Mouse (Mus musculus) heart, adult 2 months (tissue): ENCODE data around the gene Noxo1. TPM values are rescaled to one million over a fixed set of nuclear protein-coding genes. Genes with fewer than 3 reads are reported as not detected.
A peak's percentile ranks its signal among the peaks of the same experiment; 100 is the strongest.
"Not testable (repeated sequence)": the region's sequence is repeated elsewhere in the genome, so short reads cannot be mapped to it uniquely, and the experiment has no call there.

ENCODE experiments used
- DNase-seq, 2 experiments: peaks; one replicate each; pipeline ENCODE4 v3.0.0; 2021
- H3K27ac ChIP-seq: fragments of 200-600 bp; 2 replicates; pipeline ENCODE4 v1.8.1; 2022
- H3K27me3 ChIP-seq: fragments of 200-500 bp; 2 replicates; pipeline ENCODE4 v1.6.1; 2012; ENCODE audit warnings: mild to moderate bottlenecking, low read length, inconsistent platforms, mixed read lengths; ENCODE audit not compliant: control insufficient read depth, insufficient read depth
- H3K36me3 ChIP-seq: fragments of 200-500 bp; 2 replicates; pipeline ENCODE4 v1.6.1; 2012; ENCODE audit warnings: low read length, inconsistent platforms; ENCODE audit not compliant: control insufficient read depth, insufficient read depth
- H3K4me1 ChIP-seq: fragments of 200-500 bp; 2 replicates; pipeline ENCODE4 v1.6.1; 2011; ENCODE audit warnings: low read length; ENCODE audit not compliant: control insufficient read depth, insufficient read depth
- H3K4me3 ChIP-seq: fragments of 200-600 bp; 2 replicates; pipeline ENCODE4 v1.8.1; 2022
- H3K79me2 ChIP-seq: fragments of 200-500 bp; replicated peaks from 2 replicates; pipeline ENCODE4 v1.6.1; 2012; ENCODE audit warnings: mild to moderate bottlenecking, inconsistent platforms, low read length, moderate library complexity, mixed read lengths; ENCODE audit not compliant: control insufficient read depth, insufficient read depth
- H3K9ac ChIP-seq: fragments of 200-500 bp; 2 replicates; pipeline ENCODE4 v1.6.1; 2012; ENCODE audit warnings: low read depth, mild to moderate bottlenecking, control low read depth, inconsistent platforms, low read length, mixed read lengths
- CTCF ChIP-seq: fragments of 200-600 bp; IDR thresholded peaks from 2 replicates; pipeline ENCODE4 v1.8.1; 2022; ENCODE audit warnings: antibody characterized with exemption, mild to moderate bottlenecking, moderate library complexity
- EP300 ChIP-seq: fragments of 200-500 bp; IDR thresholded peaks from 2 replicates; pipeline ENCODE4 v1.6.1; 2011; ENCODE audit warnings: low read depth, low read length, control low read depth; ENCODE audit not compliant: insufficient read depth
- POLR2A ChIP-seq: fragments of 200-500 bp; IDR thresholded peaks from 2 replicates; pipeline ENCODE4 v1.6.1; 2011; ENCODE audit warnings: mild to moderate bottlenecking, low read depth, low read length, control low read depth; ENCODE audit not compliant: insufficient read depth
- WGBS: fragments of 180-500 bp; shearing (Covaris S2); methylation state at CpG from one replicate; pipeline ENCODE4 v1.1.7; 2018; 5-methylcytosine and 5-hydroxymethylcytosine counted together
- intact Hi-C: fragments of 180-260 bp; cut with DNase I; formaldehyde crosslinking; loops from one replicate; pipeline ENCODE4 v1.15.1; 2025
- polyA plus RNA-seq: library from polyadenylated mRNA; depleted of rRNA; stranded (reverse); fragments of >200 nt; gene quantifications from 2 replicates; pipeline ENCODE4 v1.2.3, GENCODE M21; 2012
- total RNA-seq, 2 experiments: library from RNA; stranded (reverse); gene quantifications; 2 replicates each; pipeline ENCODE4 v1.2.3; 2021

Noxo1 gene
- total and polyA plus RNA-seq, 3 experiments: 0.65 to 4.5 (median 1.0) TPM

DNA sequence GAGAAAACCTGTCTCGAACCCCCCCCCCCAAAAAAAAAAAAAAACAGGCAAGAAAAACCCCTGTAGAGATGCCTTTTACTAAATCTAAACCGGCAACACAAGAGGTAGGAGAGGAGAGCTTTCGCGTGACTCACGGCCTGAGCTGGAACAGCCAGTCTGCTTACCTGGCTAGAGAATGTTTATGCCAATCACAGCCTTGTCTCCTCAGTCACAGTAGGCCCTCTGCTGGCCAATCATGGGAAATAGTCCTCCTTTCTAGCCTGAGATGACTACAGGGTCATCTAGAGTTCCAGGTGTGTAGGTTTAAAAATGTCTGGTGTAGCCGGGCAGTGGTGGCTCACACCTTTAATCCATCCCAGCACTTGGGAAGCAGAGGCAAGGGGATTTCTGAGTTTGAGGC lies 28.6 kb upstream of the Noxo1 start:
- intact Hi-C loops: loop anchor here (5.0 kb wide), 1 partner anchor 190 kb away; the partner anchor contains the start of gene Mlst8
- DNase-seq: peak; percentile 51 to 63
- H3K79me2 ChIP-seq: no peaks in the 10 kb centered on the region; the same call in 1 of the 2 replicates
- WGBS: 16% methylated on average over 6 of the region's 6 CpGs
- no peak overlapping the region for H3K27ac ChIP-seq
- no peaks in the 10 kb centered on the region for H3K36me3 ChIP-seq
- no peak overlapping the region for H3K4me3 ChIP-seq
- H3K27me3 ChIP-seq: no peaks in the 10 kb centered on the region
- peaks cover 13% of the 10 kb centered on the region for H3K4me1 ChIP-seq
- H3K9ac ChIP-seq: no peak overlapping the region
- 0 out of 2 replicates have a peak, but pooled peaks have one; percentile 55 for TF ChIP-seq EP300
- no peak for TF ChIP-seq POLR2A
- peak; percentile 82 for TF ChIP-seq CTCF

DNA sequence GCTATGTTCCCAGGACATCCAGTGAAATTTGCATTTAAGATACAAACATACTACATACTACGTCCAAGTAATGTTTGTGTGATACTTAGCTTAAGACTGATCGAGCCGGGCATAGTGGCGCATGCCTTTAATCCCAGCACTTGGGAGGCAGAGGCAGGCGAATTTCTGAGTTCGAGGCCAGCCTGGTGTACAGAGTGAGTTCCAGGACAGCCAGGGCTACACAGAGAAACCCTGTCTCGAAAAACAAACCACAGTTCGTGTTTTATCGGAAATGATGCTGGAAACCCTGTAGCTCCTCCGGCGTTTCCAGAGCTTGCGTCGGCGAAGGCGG lies 26.9 kb upstream of the Noxo1 start:
- WGBS: 6% methylated on average over 15 of the region's 15 CpGs

DNA sequence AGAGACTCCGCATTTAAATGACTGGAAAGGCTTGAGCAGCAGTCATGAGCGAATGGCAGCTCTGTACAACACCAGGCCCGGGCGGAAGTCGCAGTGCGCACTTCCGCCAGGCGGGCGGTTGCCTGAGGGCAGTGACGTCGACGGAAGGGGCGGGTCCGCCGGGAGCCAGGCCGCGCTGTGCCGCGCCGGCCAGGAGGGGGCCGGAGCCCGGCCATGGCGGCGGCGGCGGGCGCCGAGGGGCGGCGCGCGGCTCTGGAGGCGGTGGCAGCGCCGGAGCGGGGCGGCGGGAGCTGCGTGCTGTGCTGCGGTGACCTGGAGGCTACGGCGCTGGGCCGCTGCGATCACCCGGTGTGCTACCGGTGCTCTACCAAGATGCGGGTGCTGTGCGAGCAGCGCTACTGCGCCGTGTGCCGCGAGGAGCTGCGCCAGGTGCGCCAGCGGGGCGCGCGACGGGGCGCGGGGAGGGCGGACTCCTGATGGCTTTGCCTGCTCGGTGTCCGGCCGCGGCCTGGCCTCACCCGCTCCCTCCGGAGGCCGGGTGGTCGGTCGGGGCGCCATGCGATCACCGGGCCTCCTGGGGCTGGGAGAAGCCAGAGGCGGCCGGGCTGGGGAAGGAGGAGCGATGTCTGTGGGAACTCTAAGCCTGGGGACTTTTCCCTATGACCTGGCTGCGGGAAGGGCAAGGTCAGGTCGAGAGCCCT lies 26.3 kb upstream of the Noxo1 start, which contains the start of gene Zfp598:
Gene Zfp598, plus strand, starts transcription at position 143 of the 701 bp plus-strand sequence.
- Histone ChIP-seq H3K79me2 (peaks cover 1% of the 10 kb centered on the region), H3K4me1 (peaks cover 14% of the 10 kb centered on the region), H3K36me3 (no peaks in the 10 kb centered on the region), H3K27ac (peak within 1 kb of the TSS; percentile 94), H3K9ac (peak within 1 kb of the TSS; percentile 96), H3K27me3 (no peaks in the 10 kb centered on the region), H3K4me3 (peak within 1 kb of the TSS; percentile 91)
- DNase-seq: peak; percentile 97 to 98
- 1% methylated on average over 76 of the region's 80 CpGs for WGBS
- intact Hi-C loops: loop anchor here (2.0 to 5.0 kb wide), 2 partner anchors 37 to 192 kb away; partner anchors contain the start of genes Mlst8 and Tbl3
- TF ChIP-seq CTCF: peak; percentile 58
- peak; percentile 53; the same call in 1 of the 2 replicates for TF ChIP-seq EP300
- peak; percentile 88 for TF ChIP-seq POLR2A

More for the DNA sequence above, 26.9 kb upstream of the Noxo1 start:
- not testable (repeated sequence) for H3K27me3 ChIP-seq, H3K36me3 ChIP-seq, H3K79me2 ChIP-seq, DNase-seq
- H3K4me3 ChIP-seq: peak overlapping the region; percentile 60
- H3K9ac ChIP-seq: peak overlapping the region; percentile 60
- H3K4me1 ChIP-seq: peaks cover 13% of the 10 kb centered on the region
- peak overlapping the region; percentile 82 for H3K27ac ChIP-seq
- intact Hi-C loops: loop anchor here (2.0 to 5.0 kb wide), 2 partner anchors 38 to 192 kb away; partner anchors contain the start of genes Mlst8 and Tbl3

DNA sequence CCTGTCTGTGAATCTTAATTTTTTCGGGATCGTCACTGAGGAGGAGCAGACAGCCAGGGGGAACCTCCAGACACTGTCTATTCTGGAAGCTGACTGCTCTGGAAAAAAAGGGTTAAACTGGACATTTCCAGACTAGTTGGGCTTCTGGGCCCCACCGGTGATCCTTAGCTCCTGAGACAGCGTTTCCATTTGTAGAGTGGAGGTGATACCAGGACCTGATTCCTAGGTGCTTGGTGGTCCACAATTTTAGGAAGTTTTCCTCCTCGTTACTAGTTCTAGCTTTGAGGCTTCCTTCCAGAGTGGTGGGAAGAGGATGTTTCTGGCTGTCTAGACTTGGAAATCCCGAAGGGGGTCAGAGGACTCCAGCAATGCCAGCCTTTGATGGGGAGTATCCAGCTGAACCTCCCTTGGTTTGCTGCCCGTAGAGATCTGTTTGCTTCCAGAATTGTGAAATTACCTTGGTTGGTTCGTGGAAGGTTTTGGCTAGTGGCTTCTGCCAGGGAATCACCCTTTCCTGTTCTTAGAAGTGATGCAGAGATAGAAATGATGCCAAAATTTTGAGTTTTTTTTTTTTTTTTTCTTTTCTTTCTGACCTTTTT lies 25.7 kb upstream of the Noxo1 start:
- H3K79me2 ChIP-seq: peaks cover 1% of the 10 kb centered on the region
- DNase-seq: no peak
- H3K36me3 ChIP-seq: no peaks in the 10 kb centered on the region
- H3K4me3 ChIP-seq: peak overlapping the region; percentile 91
- peak overlapping the region; percentile 94 for H3K27ac ChIP-seq
- H3K27me3 ChIP-seq: no peaks in the 10 kb centered on the region
- peak overlapping the region; percentile 96 for H3K9ac ChIP-seq
- TF ChIP-seq EP300 (no peak), POLR2A (no peak), CTCF (no peak)
- H3K4me1 ChIP-seq: peaks cover 14% of the 10 kb centered on the region
- 3% methylated on average over 8 of the region's 8 CpGs for WGBS
- intact Hi-C loops: no loop called here

DNA sequence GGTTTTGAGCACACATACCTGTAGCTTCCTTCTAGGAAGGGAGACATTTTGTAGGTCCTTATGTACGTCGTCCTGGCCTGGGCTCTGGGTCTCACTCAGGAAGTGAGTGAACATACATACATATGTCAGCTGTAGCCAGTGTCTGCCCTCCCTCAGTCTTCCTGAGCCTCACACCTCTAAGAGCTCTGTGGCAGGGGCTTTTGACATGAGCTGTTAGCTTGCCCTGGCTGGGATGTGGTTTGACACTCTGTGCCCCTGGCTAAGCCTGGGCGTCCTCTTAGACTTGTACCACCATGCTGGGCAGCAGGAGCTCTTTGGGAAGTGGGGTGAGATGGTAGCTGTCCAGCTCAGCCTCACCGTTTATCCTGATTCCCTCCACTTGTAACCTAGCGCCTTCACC lies 24.7 kb upstream of the Noxo1 start:
- intact Hi-C loops: no loop called here
- no peak overlapping the region; the same call in 1 of the 2 replicates for H3K27ac ChIP-seq
- H3K36me3 ChIP-seq: no peaks in the 10 kb centered on the region
- WGBS: 65% methylated on average over 5 of the region's 5 CpGs
- DNase-seq: no peak
- H3K9ac ChIP-seq: 0 out of 2 replicates have a peak overlapping the region, but pooled peaks have one; percentile 10
- peaks cover 16% of the 10 kb centered on the region for H3K4me1 ChIP-seq
- no peaks in the 10 kb centered on the region for H3K27me3 ChIP-seq
- no peak overlapping the region for H3K4me3 ChIP-seq
- TF ChIP-seq CTCF: no peak
- no peak for TF ChIP-seq EP300
- TF ChIP-seq POLR2A: no peak
- peaks cover 1% of the 10 kb centered on the region for H3K79me2 ChIP-seq

GRCm38 (mm10) chr17:24672141-24672540 lies 23.9 kb upstream of the Noxo1 start:
- H3K9ac ChIP-seq: no peak overlapping the region
- peak; percentile 64 to 69 for DNase-seq
- 16% methylated on average over 5 of the region's 5 CpGs for whole genome bisulfite sequencing
- H3K27me3 ChIP-seq: no peaks in the 10 kb centered on the region
- TF ChIP-seq POLR2A: no peak
- TF ChIP-seq EP300: no peak
- no peak for TF ChIP-seq CTCF
- intact Hi-C loops: no loop called here
- no peak overlapping the region for H3K4me3 ChIP-seq
- no peaks in the 10 kb centered on the region for H3K36me3 ChIP-seq
- H3K27ac ChIP-seq: no peak overlapping the region; the same call in 1 of the 2 replicates
- peaks cover 16% of the 10 kb centered on the region for H3K4me1 ChIP-seq
- H3K79me2 ChIP-seq: peaks cover 1% of the 10 kb centered on the region
